Mouse (Mus musculus) heart, postnatal 0 days (tissue): ENCODE data around the gene Cyp24a1. TPM values are rescaled to one million over a fixed set of nuclear protein-coding genes. Genes with fewer than 3 reads are reported as not detected.

Experiments
- ATAC-seq: fragments of 200-750 bp; cut with Nextera tagmentation; 2 replicates; pipeline ENCODE4 v1.8.0; 2017; ENCODE audit warnings: low read depth, moderate number of reproducible peaks, moderate library complexity; ENCODE audit not compliant: insufficient read depth
- DNase-seq: peaks from one replicate; pipeline ENCODE4 v3.0.0-alpha.2; 2016; ENCODE audit warnings: low spot score
- H3K27ac ChIP-seq: fragments of 300-500 bp; sonication (generic); 2 replicates; pipeline ENCODE4 v1.5.1; 2014; ENCODE audit warnings: low read depth, mild to moderate bottlenecking
- H3K27me3 ChIP-seq: fragments of 300-500 bp; sonication (generic); 2 replicates; pipeline ENCODE4 v1.6.1; 2014; ENCODE audit warnings: low read length, mixed read lengths; ENCODE audit not compliant: control insufficient read depth, insufficient read depth
- H3K36me3 ChIP-seq: fragments of 300-500 bp; sonication (generic); replicated peaks from 2 replicates; pipeline ENCODE4 v1.6.1; 2014; ENCODE audit warnings: low read length, mixed read lengths; ENCODE audit not compliant: control insufficient read depth, insufficient read depth
- H3K4me1 ChIP-seq: fragments of 300-500 bp; sonication (generic); 2 replicates; pipeline ENCODE4 v1.6.1; 2014; ENCODE audit warnings: antibody characterized with exemption; ENCODE audit not compliant: control insufficient read depth, insufficient read depth
- H3K4me2 ChIP-seq: fragments of 300-500 bp; sonication (generic); 2 replicates; pipeline ENCODE4 v1.6.1; 2014; ENCODE audit warnings: low read depth, mild to moderate bottlenecking, low read length, moderate library complexity
- H3K4me3 ChIP-seq: fragments of 300-500 bp; sonication (generic); 2 replicates; pipeline ENCODE4 v1.5.1; 2014; ENCODE audit warnings: low read depth, low read length
- H3K9ac ChIP-seq: fragments of 300-500 bp; sonication (generic); replicated peaks from 2 replicates; pipeline ENCODE4 v1.6.1; 2014; ENCODE audit warnings: low read depth, low read length, mixed read lengths
- H3K9me3 ChIP-seq: fragments of 300-500 bp; sonication (generic); replicated peaks from 2 replicates; pipeline ENCODE4 v1.6.1; 2016; ENCODE audit warnings: low read length; ENCODE audit not compliant: control insufficient read depth
- CTCF ChIP-seq: IDR thresholded peaks from 2 replicates; pipeline ENCODE4 v1.5.1; 2016; ENCODE audit warnings: antibody characterized with exemption, control low read depth, low read depth
- EP300 ChIP-seq: IDR thresholded peaks from 2 replicates; pipeline ENCODE4 v1.6.1; 2016; ENCODE audit warnings: antibody characterized with exemption, low read depth
- WGBS: fragments of 180-500 bp; shearing (Covaris S2); extraction: QIAGEN DNeasy Blood & Tissue Kit; methylation state at CpG from one replicate; pipeline ENCODE4 v1.1.7; 2014; 5-methylcytosine and 5-hydroxymethylcytosine counted together
- polyA plus RNA-seq: library from polyadenylated mRNA; unstranded; fragments of >200 nt; fragmentation: Nextera tagmentation; extraction: Ambion mirVana; gene quantifications from 2 replicates; pipeline ENCODE4 v1.2.1, GENCODE M21; 2015
- total RNA-seq: library from RNA; depleted of rRNA; stranded (reverse); fragments of >200 nt; gene quantifications from 2 replicates; pipeline ENCODE4 v1.2.3, GENCODE M21; 2014; ENCODE audit warnings: low replicate concordance

Gene Cyp24a1
- total and polyA plus RNA-seq, 2 experiments from 2014 or later = not detected

- Histone ChIP-seq H3K4me3 (no peak overlapping the region), H3K36me3 (no peaks in the 10 kb centered on the region), H3K9me3 (no peaks in the 10 kb centered on the region), H3K27me3 (peaks cover 96% of the 10 kb centered on the region), H3K4me2 (no peak overlapping the region), H3K9ac (no peak overlapping the region), H3K4me1 (no peaks in the 10 kb centered on the region), H3K27ac (no peak overlapping the region)
- DNase-seq (no peak), ATAC-seq (no peak)
- no peak for TF ChIP-seq CTCF
- no peak for TF ChIP-seq EP300
- 6% methylated on average over 31 of the region's 31 CpGs for WGBS
Measured at GRCm38 (mm10) chr2:170494784-170495710, 1.9 kb downstream of the Cyp24a1 start.

GRCm38 (mm10) chr2:170487890-170488502 lies 8.9 kb downstream of the Cyp24a1 start:
- no peaks in the 10 kb centered on the region for H3K36me3 ChIP-seq
- no peaks in the 10 kb centered on the region for H3K9me3 ChIP-seq
- no peak overlapping the region for H3K4me2 ChIP-seq
- H3K4me3 ChIP-seq = no peak overlapping the region
- H3K27me3 ChIP-seq = peaks cover 92% of the 10 kb centered on the region
- DNase-seq = no peak
- no peaks in the 10 kb centered on the region for H3K4me1 ChIP-seq
- H3K27ac ChIP-seq = no peak overlapping the region
- H3K9ac ChIP-seq = no peak overlapping the region
- WGBS = 58% methylated on average over 26 of the region's 26 CpGs
- TF ChIP-seq CTCF (peak; percentile 67), EP300 (no peak)
- no peak for ATAC-seq

- ATAC-seq (no peak), DNase-seq (no peak)
- Histone ChIP-seq H3K27ac (no peak overlapping the region), H3K4me2 (no peak overlapping the region), H3K9me3 (no peaks in the 10 kb centered on the region), H3K27me3 (peaks cover 93% of the 10 kb centered on the region), H3K36me3 (no peaks in the 10 kb centered on the region), H3K4me3 (no peak overlapping the region), H3K9ac (no peak overlapping the region), H3K4me1 (no peaks in the 10 kb centered on the region)
- TF ChIP-seq EP300 (no peak), CTCF (no peak)
- WGBS = 76% methylated on average over 7 of the region's 7 CpGs
Measured at GRCm38 (mm10) chr2:170487202-170487601, 9.7 kb downstream of the Cyp24a1 start.

- no peaks in the 10 kb centered on the region for H3K36me3 ChIP-seq
- peaks cover 91% of the 10 kb centered on the region for H3K27me3 ChIP-seq
Measured at GRCm38 (mm10) chr2:170483914-170484313, 13.0 kb downstream of the Cyp24a1 start.

GRCm38 (mm10) chr2:170482019-170482540 lies 14.9 kb downstream of the Cyp24a1 start:
- H3K9ac ChIP-seq = no peak overlapping the region
- no peak overlapping the region for H3K27ac ChIP-seq
- H3K27me3 ChIP-seq = peaks cover 83% of the 10 kb centered on the region
- no peak for DNase-seq
- H3K4me3 ChIP-seq = no peak overlapping the region
- ATAC-seq = no peak
- 58% methylated on average over 10 of the region's 10 CpGs for WGBS
- TF ChIP-seq EP300 (no peak), CTCF (0 out of 2 replicates have a peak, but pooled peaks have one; percentile 5)
- H3K4me1 ChIP-seq = no peaks in the 10 kb centered on the region
- H3K4me2 ChIP-seq = no peak overlapping the region
- H3K9me3 ChIP-seq = no peaks in the 10 kb centered on the region
- H3K36me3 ChIP-seq = no peaks in the 10 kb centered on the region

More at GRCm38 (mm10) chr2:170483914-170484313, 13.0 kb downstream of the Cyp24a1 start:
- no peaks in the 10 kb centered on the region for H3K4me1 ChIP-seq
- H3K4me2 ChIP-seq = no peak overlapping the region
- no peak for TF ChIP-seq EP300
- TF ChIP-seq CTCF = no peak
- 70% methylated on average over 11 of the region's 11 CpGs for WGBS
- no peak for ATAC-seq
- no peak overlapping the region for H3K9ac ChIP-seq
- no peak overlapping the region for H3K4me3 ChIP-seq
- H3K9me3 ChIP-seq = no peaks in the 10 kb centered on the region
- H3K27ac ChIP-seq = no peak overlapping the region
- DNase-seq = no peak
